Mouse (Mus musculus) heart, embryonic 14.5 days (tissue): Measurements from ENCODE around the gene Sned1. TPM values are rescaled to one million over a fixed set of nuclear protein-coding genes. Genes with fewer than 3 reads are reported as not detected.

Source experiments
- ATAC-seq: fragments of 200-750 bp; cut with Nextera tagmentation; 2 replicates; pipeline ENCODE4 v1.8.0; 2017; ENCODE audit warnings: low read depth, moderate TSS enrichment; ENCODE audit not compliant: insufficient number of reproducible peaks, insufficient read depth, low FRiP score
- H3K27ac ChIP-seq, 2 experiments: fragments of 200-500 bp in 1 of 2; fragments of 300-500 bp in 1 of 2; sonication (generic) in 1 of 2; replicated peaks in 1 of 2; 2 replicates each; pipeline ENCODE4 v1.5.1; 2012 to 2014; ENCODE audit warnings: low read depth in 2 of 2, low read length in 2 of 2, control low read depth in 1 of 2, mild to moderate bottlenecking in 1 of 2, mixed read lengths in 1 of 2; ENCODE audit not compliant: control insufficient read depth in 1 of 2, insufficient read depth in 1 of 2
- H3K27me3 ChIP-seq: fragments of 300-500 bp; sonication (generic); 2 replicates; pipeline ENCODE4 v1.6.1; 2014; ENCODE audit warnings: mild to moderate bottlenecking, low read length, control low read depth; ENCODE audit not compliant: control insufficient read depth, insufficient read depth
- H3K36me3 ChIP-seq: fragments of 300-500 bp; sonication (generic); 2 replicates; pipeline ENCODE4 v1.6.1; 2014; ENCODE audit warnings: mild to moderate bottlenecking, control low read depth, low read length, mixed read lengths; ENCODE audit not compliant: control insufficient read depth, insufficient read depth
- H3K4me1 ChIP-seq, 2 experiments: fragments of 200-500 bp in 1 of 2; fragments of 300-500 bp in 1 of 2; sonication (generic) in 1 of 2; 2 replicates each; pipeline ENCODE4 v1.6.1; 2012 to 2014; ENCODE audit warnings: low read length in 2 of 2, control low read depth in 1 of 2, mixed read lengths in 1 of 2; ENCODE audit not compliant: control insufficient read depth in 2 of 2, insufficient read depth in 2 of 2
- H3K4me2 ChIP-seq: fragments of 300-500 bp; sonication (generic); 2 replicates; pipeline ENCODE4 v1.6.1; 2014; ENCODE audit warnings: mild to moderate bottlenecking, low read length
- H3K4me3 ChIP-seq, 2 experiments: fragments of 200-500 bp in 1 of 2; fragments of 300-500 bp in 1 of 2; sonication (generic) in 1 of 2; 2 replicates each; pipeline ENCODE4 v1.5.1; 2012 to 2014; ENCODE audit warnings: low read length in 2 of 2, mild to moderate bottlenecking in 2 of 2, control low read depth in 1 of 2, low read depth in 1 of 2, moderate library complexity in 1 of 2; ENCODE audit not compliant: control insufficient read depth in 1 of 2, insufficient read depth in 1 of 2
- H3K9ac ChIP-seq: fragments of 300-500 bp; sonication (generic); 2 replicates; pipeline ENCODE4 v1.6.1; 2014; ENCODE audit warnings: mild to moderate bottlenecking, low read length
- H3K9me3 ChIP-seq: fragments of 300-500 bp; sonication (generic); 2 replicates; pipeline ENCODE4 v1.6.1; 2016; ENCODE audit warnings: low read length, control low read depth; ENCODE audit not compliant: control insufficient read depth
- WGBS: fragments of 180-500 bp; shearing (Covaris S2); extraction: QIAGEN DNeasy Blood & Tissue Kit; methylation state at CpG from one replicate; pipeline ENCODE4 v1.1.7; 2014; 5-methylcytosine and 5-hydroxymethylcytosine counted together
- polyA plus RNA-seq: library from polyadenylated mRNA; unstranded; fragments of >200 nt; fragmentation: Nextera tagmentation; extraction: Ambion mirVana; gene quantifications from 2 replicates; pipeline ENCODE4 v1.2.1, GENCODE M21; 2014

Sned1 gene
- polyA plus RNA-seq, 1 experiment from 2014 or later, result 3.1 TPM

GRCm38 (mm10) chr1:93210213-93210641 is 25.4 kb upstream of the Sned1 start:
- Histone ChIP-seq H3K9ac (no peak overlapping the region; the same call in 1 of the 2 replicates), H3K27me3 (no peaks in the 10 kb centered on the region), H3K36me3 (no peaks in the 10 kb centered on the region), H3K9me3 (no peaks in the 10 kb centered on the region), H3K27ac (peak overlapping the region; percentile 77 to 80), H3K4me1 (peaks cover 37 to 45% of the 10 kb centered on the region in 2 experiments), H3K4me2 (peak overlapping the region; percentile 35; the same call in 1 of the 2 replicates), H3K4me3 (no peak overlapping the region)
- peak; percentile 85 for ATAC-seq
- 13% methylated on average over 9 of the region's 9 CpGs for WGBS

- H3K4me1 ChIP-seq, result peaks cover 37 to 45% of the 10 kb centered on the region in 2 experiments
- H3K9ac ChIP-seq, result no peak overlapping the region; the same call in 1 of the 2 replicates
- no peak overlapping the region for H3K4me3 ChIP-seq
- no peak overlapping the region for H3K4me2 ChIP-seq
- ATAC-seq, result no peak
- 86% methylated on average over 11 of the region's 11 CpGs for WGBS
- H3K9me3 ChIP-seq, result no peaks in the 10 kb centered on the region
- H3K36me3 ChIP-seq, result no peaks in the 10 kb centered on the region
- no peaks in the 10 kb centered on the region for H3K27me3 ChIP-seq
- peak overlapping the region; percentile 77 to 80; a peak in 3 of 4 replicates for H3K27ac ChIP-seq
Observed at GRCm38 (mm10) chr1:93211019-93211418, 24.6 kb upstream of the Sned1 start.

GRCm38 (mm10) chr1:93211549-93212220 is 24.0 kb upstream of the Sned1 start:
- H3K9ac ChIP-seq, result no peak overlapping the region
- no peak overlapping the region for H3K4me3 ChIP-seq
- H3K9me3 ChIP-seq, result no peaks in the 10 kb centered on the region
- H3K4me2 ChIP-seq, result no peak overlapping the region
- H3K27me3 ChIP-seq, result no peaks in the 10 kb centered on the region
- H3K4me1 ChIP-seq, result peaks cover 38 to 48% of the 10 kb centered on the region in 2 experiments
- H3K36me3 ChIP-seq, result no peaks in the 10 kb centered on the region
- WGBS, result 21% methylated on average over 10 of the region's 10 CpGs
- H3K27ac ChIP-seq, result peak overlapping the region in 1 of 2 experiments; percentile 77; a peak in 2 of 4 replicates
- ATAC-seq, result no peak

DNA sequence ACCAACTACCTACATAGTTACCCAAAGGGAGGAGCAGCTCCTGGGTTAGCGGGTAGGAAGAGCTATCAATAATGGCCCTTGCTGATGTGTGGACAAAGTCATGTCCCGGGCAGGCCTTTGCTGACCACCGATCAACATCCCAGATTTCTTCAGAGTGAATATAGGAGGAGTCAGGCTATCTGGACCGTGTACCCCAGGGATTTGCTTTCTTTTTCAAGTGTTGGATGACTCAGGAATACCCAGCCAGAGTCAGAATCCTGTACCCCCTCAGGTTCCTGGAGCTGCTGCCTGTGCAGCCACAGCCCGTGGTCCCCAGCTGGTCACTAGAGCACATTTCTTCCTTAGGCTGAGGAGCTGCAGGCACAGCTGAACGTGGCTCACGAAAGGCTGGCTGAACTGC is 23.2 kb upstream of the Sned1 start:
- Histone ChIP-seq H3K27me3 (no peaks in the 10 kb centered on the region), H3K4me3 (no peak overlapping the region), H3K4me2 (no peak overlapping the region), H3K9me3 (no peaks in the 10 kb centered on the region), H3K36me3 (no peaks in the 10 kb centered on the region), H3K27ac (no peak overlapping the region), H3K4me1 (peaks cover 45 to 56% of the 10 kb centered on the region in 2 experiments), H3K9ac (no peak overlapping the region)
- no peak for ATAC-seq
- 82% methylated on average over 7 of the region's 7 CpGs for WGBS

DNA sequence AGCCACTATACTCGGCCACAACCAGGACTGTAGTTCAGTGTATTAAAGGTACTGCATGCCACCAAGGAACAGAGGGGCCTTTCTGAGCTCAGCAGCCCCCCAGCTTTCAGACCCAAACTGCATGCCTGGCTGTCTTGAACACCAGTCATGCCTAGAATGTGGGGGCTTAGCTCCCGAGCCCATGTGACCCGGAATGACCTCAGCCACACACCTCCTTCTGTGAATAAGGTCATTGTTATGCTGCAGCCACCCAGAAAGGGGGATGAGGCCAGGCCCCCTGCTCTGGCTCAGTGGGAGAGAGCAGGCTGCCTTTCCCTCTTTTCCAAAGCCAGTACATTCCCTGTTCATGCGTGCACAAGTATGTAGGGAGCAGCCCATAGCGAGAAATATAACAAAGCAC is 21.0 kb upstream of the Sned1 start:
- H3K9me3 ChIP-seq, result no peaks in the 10 kb centered on the region
- ATAC-seq, result no peak
- H3K4me1 ChIP-seq, result peaks cover 44 to 57% of the 10 kb centered on the region in 2 experiments
- H3K27me3 ChIP-seq, result no peaks in the 10 kb centered on the region
- WGBS, result 57% methylated on average over 5 of the region's 5 CpGs
- H3K4me2 ChIP-seq, result no peak overlapping the region
- H3K4me3 ChIP-seq, result no peak overlapping the region
- no peaks in the 10 kb centered on the region for H3K36me3 ChIP-seq
- H3K9ac ChIP-seq, result no peak overlapping the region
- H3K27ac ChIP-seq, result no peak overlapping the region

GRCm38 (mm10) chr1:93216839-93217497 is 18.7 kb upstream of the Sned1 start:
- Histone ChIP-seq H3K9me3 (no peaks in the 10 kb centered on the region), H3K4me3 (no peak overlapping the region), H3K27me3 (no peaks in the 10 kb centered on the region), H3K4me2 (no peak overlapping the region), H3K4me1 (peaks cover 21 to 33% of the 10 kb centered on the region in 2 experiments), H3K27ac (peak overlapping the region; percentile 3 to 33; a peak in 2 of 4 replicates), H3K36me3 (no peaks in the 10 kb centered on the region), H3K9ac (no peak overlapping the region)
- WGBS, result 54% methylated on average over 9 of the region's 9 CpGs
- 0 out of 2 replicates have a peak, but pooled peaks have one; percentile 33 for ATAC-seq

DNA sequence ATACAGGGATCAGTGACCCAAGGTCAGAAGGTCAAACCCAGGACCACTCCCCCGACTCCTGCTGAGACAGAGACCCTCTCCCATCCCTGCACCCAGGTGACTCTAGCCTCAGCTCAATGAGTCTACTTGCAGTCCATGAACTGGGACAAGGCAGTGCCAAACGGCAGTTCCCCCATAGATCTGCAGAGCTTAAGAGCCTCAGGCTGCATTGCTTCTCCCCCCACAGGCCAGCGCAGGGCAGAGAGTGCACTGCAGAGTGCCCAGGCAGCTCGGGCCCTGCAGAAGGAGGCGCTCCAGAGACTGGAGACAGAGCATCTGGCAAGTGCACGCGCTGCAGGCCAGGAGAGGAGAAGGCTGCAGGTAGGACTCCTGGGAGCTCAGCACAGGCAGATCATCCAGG is 18.1 kb upstream of the Sned1 start:
- ATAC-seq, result no peak
- Histone ChIP-seq H3K4me1 (peaks cover 19 to 29% of the 10 kb centered on the region in 2 experiments), H3K4me2 (no peak overlapping the region), H3K27me3 (no peaks in the 10 kb centered on the region), H3K27ac (peak overlapping the region in 1 of 2 experiments; percentile 34; a peak in 1 of 4 replicates), H3K4me3 (no peak overlapping the region), H3K9me3 (no peaks in the 10 kb centered on the region), H3K36me3 (no peaks in the 10 kb centered on the region), H3K9ac (no peak overlapping the region)
- WGBS, result 58% methylated on average over 7 of the region's 7 CpGs
